Comparison of ENCODE assay signal across 8 mouse cellular contexts in genomic region chr19:43525104-43525482, GRCm38 (mm10). TPM values are rescaled to one million over a fixed set of nuclear protein-coding genes. Genes with fewer than 3 reads are reported as not detected.
A peak's percentile ranks its signal among the peaks of the same experiment; 100 is the strongest.
DNase-seq lines count a peak whose midpoint lies in the region; ATAC-seq and TF ChIP-seq lines count a peak whose summit lies in the region.

No protein-coding gene starts in this region.

- no peak for TF ChIP-seq EP300 in liver, postnatal 0 days (IDR thresholded peaks at IDR 0.05; ENCODE audit: low read depth)

- 31% methylated on average over 10 of the region's 10 CpGs for WGBS in forebrain, embryonic 11.5 days
- WGBS in intestine, postnatal 0 days, result 8% methylated on average over 10 of the region's 10 CpGs
- WGBS in liver, postnatal 0 days (ENCODE audit: insufficient replicate concordance), result 13% methylated on average over 10 of the region's 10 CpGs

- H3K36me3 ChIP-seq in forebrain, embryonic 11.5 days (ENCODE audit: control insufficient read depth, insufficient read depth, low read length), result no peaks in the 10 kb centered on the region
- H3K36me3 ChIP-seq in intestine, postnatal 0 days (ENCODE audit: control insufficient read depth, insufficient read depth), result no peaks in the 10 kb centered on the region
- H3K36me3 ChIP-seq in liver, postnatal 0 days (replicated peaks; ENCODE audit: insufficient read depth, low read length), result no peaks in the 10 kb centered on the region

- H3K9me3 ChIP-seq in forebrain, embryonic 11.5 days (ENCODE audit: control insufficient read depth, low read length), result no peaks in the 10 kb centered on the region
- no peaks in the 10 kb centered on the region for H3K9me3 ChIP-seq in intestine, postnatal 0 days (ENCODE audit: control insufficient read depth)
- no peaks in the 10 kb centered on the region for H3K9me3 ChIP-seq in liver, postnatal 0 days (ENCODE audit: low read length)

- H3K27me3 ChIP-seq in forebrain, embryonic 11.5 days (ENCODE audit: control insufficient read depth, insufficient read depth, low read length), result no peaks in the 10 kb centered on the region; the same call in 1 of the 2 replicates
- H3K27me3 ChIP-seq in intestine, postnatal 0 days (replicated peaks; ENCODE audit: control insufficient read depth, insufficient read depth, low read length), result 0 out of 2 replicates have a peak, but pooled peaks cover 5% of the 10 kb centered on the region
- no peaks in the 10 kb centered on the region for H3K27me3 ChIP-seq in liver, postnatal 0 days (ENCODE audit: insufficient read depth, low read length)

- H3K27ac ChIP-seq in forebrain, embryonic 11.5 days (ENCODE audit: low read depth, low read length), result no peak overlapping the region
- peak overlapping the region; percentile 74 for H3K27ac ChIP-seq in intestine, postnatal 0 days (ENCODE audit: low read depth, low read length)
- peak overlapping the region; percentile 81 for H3K27ac ChIP-seq in liver, postnatal 0 days (ENCODE audit: low read depth)

- peak overlapping the region; percentile 87 for H3K4me2 ChIP-seq in forebrain, embryonic 11.5 days (ENCODE audit: low read depth, low read length, severe bottlenecking)
- H3K4me2 ChIP-seq in intestine, postnatal 0 days (replicated peaks; ENCODE audit: low read depth), result peak overlapping the region; percentile 88
- peak overlapping the region; percentile 77 for H3K4me2 ChIP-seq in liver, postnatal 0 days (ENCODE audit: low read depth, low read length)

- H3K9ac ChIP-seq in forebrain, embryonic 11.5 days (ENCODE audit: low read length), result peak overlapping the region; percentile 77
- peak overlapping the region; percentile 67 for H3K9ac ChIP-seq in intestine, postnatal 0 days (ENCODE audit: low read depth, low read length)
- peak overlapping the region; percentile 66 for H3K9ac ChIP-seq in liver, postnatal 0 days (replicated peaks)

- H3K4me3 ChIP-seq in forebrain, embryonic 11.5 days (ENCODE audit: low read depth, low read length), result peak overlapping the region; percentile 70
- H3K4me3 ChIP-seq in intestine, postnatal 0 days (ENCODE audit: low read depth, low read length), result peak overlapping the region; percentile 60
- peak overlapping the region; percentile 70 for H3K4me3 ChIP-seq in liver, postnatal 0 days (ENCODE audit: low read depth, low read length)

- ATAC-seq in forebrain, embryonic 11.5 days (replicated peaks; ENCODE audit: low FRiP score), result no peak; the same call in 1 of the 2 replicates
- ATAC-seq in intestine, postnatal 0 days, result no peak
- peak; percentile 6; the same call in 1 of the 2 replicates for ATAC-seq in liver, postnatal 0 days
- no peak for ATAC-seq in activated CD4-positive, CD25-positive, alpha-beta regulatory T cell, adult 4 months

- peak; percentile 63 for DNase-seq in left cerebral cortex, adult 11 months (ENCODE audit: low spot score)
- DNase-seq in left cerebral cortex, postnatal 36 days (ENCODE audit: low spot score in 2 of 2), result no peak
- peak; percentile 82 for DNase-seq in adrenal gland, adult 2 months
- peak; percentile 60 for DNase-seq in forebrain, embryonic 11.5 days (ENCODE audit: low spot score)
- DNase-seq in liver, postnatal 0 days, result peak; percentile 73
- peak; percentile 62 for DNase-seq in ovary, postnatal 36 days (ENCODE audit: low spot score)

- intact Hi-C loops in left cerebral cortex, postnatal 36 days (cut with DNase I), result no loop called here

- peaks cover 29% of the 10 kb centered on the region for H3K4me1 ChIP-seq in forebrain, embryonic 11.5 days (replicated peaks; ENCODE audit: control insufficient read depth, insufficient read depth, low read length)
- H3K4me1 ChIP-seq in intestine, postnatal 0 days (replicated peaks; ENCODE audit: control insufficient read depth, insufficient read depth, low read length), result peaks cover 10% of the 10 kb centered on the region
- H3K4me1 ChIP-seq in liver, postnatal 0 days (ENCODE audit: insufficient read depth), result peaks cover 22% of the 10 kb centered on the region

- no peak for TF ChIP-seq CTCF in intestine, postnatal 0 days (IDR thresholded peaks at IDR 0.05; ENCODE audit: low read depth)
- no peak for TF ChIP-seq CTCF in liver, postnatal 0 days (IDR thresholded peaks at IDR 0.05; ENCODE audit: low read depth)

RNA-seq across cellular contexts. Expression of gene Got1, which starts 0.7 kb away (rescaled TPM):
- 100 to 1,000 TPM; 352 to 386 TPM for total RNA-seq in left cerebral cortex, postnatal 36 days (2021)
- 100 to 1,000 TPM; 153 to 283 TPM for total RNA-seq in adrenal gland, adult 2 months (2021)
- polyA plus RNA-seq in adrenal gland, adult 2 months (2012; rRNA removed), result 55.8 and 96.7 TPM in 2 replicates
- 45.5 and 48.2 TPM in 2 replicates for polyA plus RNA-seq in forebrain, embryonic 11.5 days (2014; fragmentation: Nextera tagmentation; extraction: Ambion mirVana)
- polyA plus RNA-seq in intestine, postnatal 0 days (2015; fragmentation: Nextera tagmentation; extraction: Ambion mirVana), result 82.3 and 85.0 TPM in 2 replicates
- 127 and 137 TPM in 2 replicates for polyA plus RNA-seq in liver, postnatal 0 days (2015; fragmentation: Nextera tagmentation; extraction: Ambion mirVana)
- polyA plus RNA-seq in activated CD4-positive, CD25-positive, alpha-beta regulatory T cell, adult 4 months (2017; shearing (Covaris generic)), result 10 to 100 TPM; 37.1 to 54.8 TPM

Comparison
In these comparisons a context has a peak if more than half of its experiments do, and no peak if none do; other contexts are left out.
1. DNase-seq: peak in left cerebral cortex, adult 11 months (single experiment), adrenal gland, adult 2 months (single experiment), forebrain, embryonic 11.5 days (single experiment), liver, postnatal 0 days (single experiment) and ovary, postnatal 36 days (single experiment); none in left cerebral cortex, postnatal 36 days (0 of 2).
2. Peak in every context shown above with its lines, with median percentiles within 50 percentile points of each other: H3K4me2 ChIP-seq, H3K4me3 ChIP-seq and H3K9ac ChIP-seq.